9 mouse cellular contexts compared by ENCODE assay signal in the genomic region with DNA sequence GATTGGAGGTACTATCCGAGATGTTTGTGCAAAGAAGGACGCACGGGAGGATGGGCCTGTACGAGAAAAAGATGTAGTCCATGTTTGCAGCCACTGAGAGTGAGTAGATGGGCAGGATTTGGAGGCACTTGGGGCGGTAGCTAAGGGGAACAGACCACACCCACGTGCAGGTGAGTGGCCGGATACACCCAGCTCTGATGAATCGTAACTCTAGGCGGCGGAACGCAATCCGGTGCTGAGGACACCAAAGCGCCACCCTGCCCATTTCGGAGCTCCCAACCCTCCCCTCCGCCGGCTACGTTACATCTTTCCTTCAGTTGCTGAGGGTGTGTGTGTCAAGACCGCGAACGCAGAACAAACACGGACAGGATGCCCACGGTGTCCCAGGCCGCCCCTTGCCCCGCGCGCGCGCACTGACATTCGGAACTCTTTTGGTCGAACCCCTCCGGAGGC. TPM values are rescaled to one million over a fixed set of nuclear protein-coding genes. Genes with fewer than 3 reads are reported as not detected.
A peak's percentile ranks its signal among the peaks of the same experiment; 100 is the strongest.
DNase-seq lines count a peak whose midpoint lies in the region; ATAC-seq lines count a peak whose summit lies in the region.
"Had no signal": no experiment of that assay in that cellular context is flagged by ENCODE, and none has a peak within 500 bp of the region (broad histone marks: within the 10 kb centered on the region; RNA-seq: fewer than 3 reads in every experiment).

No protein-coding gene starts in this region.

- intact Hi-C loops in gastrocnemius, postnatal 14 days (cut with DNase I; ENCODE audit: low total_unique reads), result no loop called here

- H3K4me1 ChIP-seq in hindbrain, embryonic 14.5 days (replicated peaks; ENCODE audit: control insufficient read depth, insufficient read depth, low read length), result peaks cover 18% of the 10 kb centered on the region; the same call in 1 of the 2 replicates
- 0 out of 2 replicates have a peak, but pooled peaks cover 4% of the 10 kb centered on the region for H3K4me1 ChIP-seq in stomach, embryonic 14.5 days (ENCODE audit: control insufficient read depth, insufficient read depth, low read length)

- DNase-seq in embryo, embryonic 10.5 days (ENCODE audit: low spot score), result peak; percentile 23
- no peak for DNase-seq in embryo, embryonic 9.5 days (ENCODE audit: extremely low spot score)
- peak; percentile 10 to 37 for DNase-seq in urinary bladder, adult 18-20 months (ENCODE audit: low spot score in 2 of 2)
- DNase-seq in urinary bladder, adult 2 months (ENCODE audit: low spot score), result no peak
- DNase-seq in hindbrain, embryonic 14.5 days (ENCODE audit: low spot score), result no peak
- peak; percentile 24 for DNase-seq in lung, postnatal 10 days
- no peak for DNase-seq in gastrocnemius, postnatal 14 days

- no peaks in the 10 kb centered on the region for H3K9me3 ChIP-seq in hindbrain, embryonic 14.5 days (ENCODE audit: control insufficient read depth, low read length)
- H3K9me3 ChIP-seq in stomach, embryonic 14.5 days (ENCODE audit: control insufficient read depth, low read depth, low read length), result no peaks in the 10 kb centered on the region

- peak overlapping the region; percentile 52 for H3K9ac ChIP-seq in hindbrain, embryonic 14.5 days
- peak overlapping the region; percentile 29; the same call in 1 of the 2 replicates for H3K9ac ChIP-seq in stomach, embryonic 14.5 days (replicated peaks; ENCODE audit: low read depth, low read length)

- peak overlapping the region; percentile 50 for H3K4me3 ChIP-seq in hindbrain, embryonic 14.5 days (replicated peaks; ENCODE audit: low read length)
- peak overlapping the region; percentile 60 for H3K4me3 ChIP-seq in stomach, embryonic 14.5 days (ENCODE audit: low read depth, low read length)

- peak; percentile 29; the same call in 1 of the 2 replicates for ATAC-seq in hindbrain, embryonic 14.5 days (ENCODE audit: low FRiP score)
- ATAC-seq in stomach, embryonic 14.5 days (ENCODE audit: insufficient number of reproducible peaks, insufficient read depth, low FRiP score, low read depth), result peak; percentile 15; the same call in 1 of the 2 replicates

- peaks cover 42% of the 10 kb centered on the region for H3K27me3 ChIP-seq in hindbrain, embryonic 14.5 days (ENCODE audit: control insufficient read depth, insufficient read depth, low read length)
- peaks cover 22% of the 10 kb centered on the region for H3K27me3 ChIP-seq in stomach, embryonic 14.5 days (ENCODE audit: control insufficient read depth, insufficient read depth, low read length)
- H3K27me3 ChIP-seq: Patski had no signal

- H3K27ac ChIP-seq in hindbrain, embryonic 14.5 days, result no peak overlapping the region
- H3K27ac ChIP-seq in stomach, embryonic 14.5 days (ENCODE audit: low read length), result no peak overlapping the region

- WGBS in hindbrain, embryonic 14.5 days, result 2% methylated on average over 31 of the region's 31 CpGs
- WGBS in stomach, embryonic 14.5 days, result under 1% methylated on average over 31 of the region's 31 CpGs

- peak overlapping the region; percentile 99 for H3K4me2 ChIP-seq in hindbrain, embryonic 14.5 days (replicated peaks)
- peak overlapping the region; percentile 100 for H3K4me2 ChIP-seq in stomach, embryonic 14.5 days (replicated peaks; ENCODE audit: low read depth, low read length)

- H3K36me3 ChIP-seq in hindbrain, embryonic 14.5 days (replicated peaks; ENCODE audit: control insufficient read depth, insufficient read depth), result no peaks in the 10 kb centered on the region
- no peaks in the 10 kb centered on the region for H3K36me3 ChIP-seq in stomach, embryonic 14.5 days (ENCODE audit: control insufficient read depth, insufficient read depth, low read length)

RNA-seq across cellular contexts. Expression of a gene that starts 0.6 kb away (rescaled TPM):
- polyA plus RNA-seq in urinary bladder, adult 2 months (2012; rRNA removed), result 0.77 and 0.84 TPM in 2 replicates
- 0.78 and 0.82 TPM in 2 replicates for polyA plus RNA-seq in hindbrain, embryonic 14.5 days (2014; fragmentation: Nextera tagmentation; extraction: Ambion mirVana)
- 0.52 and 0.59 TPM in 2 replicates for polyA plus RNA-seq in stomach, embryonic 14.5 days (2014; fragmentation: Nextera tagmentation; extraction: Ambion mirVana)
- under 1 TPM; 0.11 to 0.12 TPM for total RNA-seq in gastrocnemius, postnatal 14 days (2021)

RNA-seq across cellular contexts. Expression of a gene that starts 29.3 kb away (rescaled TPM):
- polyA plus RNA-seq in urinary bladder, adult 2 months (2012; rRNA removed), result 32.4 and 46.0 TPM in 2 replicates
- 115 and 116 TPM in 2 replicates for polyA plus RNA-seq in hindbrain, embryonic 14.5 days (2014; fragmentation: Nextera tagmentation; extraction: Ambion mirVana)
- 87.8 and 89.8 TPM in 2 replicates for polyA plus RNA-seq in stomach, embryonic 14.5 days (2014; fragmentation: Nextera tagmentation; extraction: Ambion mirVana)
- 10 to 100 TPM; 10.7 to 12.5 TPM for total RNA-seq in gastrocnemius, postnatal 14 days (2021)

RNA-seq across cellular contexts. Expression of a gene that starts 32.3 kb away (rescaled TPM):
- 115 and 119 TPM in 2 replicates for polyA plus RNA-seq in urinary bladder, adult 2 months (2012; rRNA removed)
- polyA plus RNA-seq in hindbrain, embryonic 14.5 days (2014; fragmentation: Nextera tagmentation; extraction: Ambion mirVana), result 62.5 and 65.3 TPM in 2 replicates
- 65.7 and 66.6 TPM in 2 replicates for polyA plus RNA-seq in stomach, embryonic 14.5 days (2014; fragmentation: Nextera tagmentation; extraction: Ambion mirVana)
- 10 to 100 TPM; 70.0 to 74.8 TPM for total RNA-seq in gastrocnemius, postnatal 14 days (2021)

RNA-seq across cellular contexts. Expression of a gene that starts 54.1 kb away (rescaled TPM):
- polyA plus RNA-seq in urinary bladder, adult 2 months (2012; rRNA removed), result 5.9 and 6.2 TPM in 2 replicates
- polyA plus RNA-seq in hindbrain, embryonic 14.5 days (2014; fragmentation: Nextera tagmentation; extraction: Ambion mirVana), result 5.3 and 5.7 TPM in 2 replicates
- 2.8 and 4.0 TPM in 2 replicates for polyA plus RNA-seq in stomach, embryonic 14.5 days (2014; fragmentation: Nextera tagmentation; extraction: Ambion mirVana)
- 1 to 10 TPM; 1.7 to 2.5 TPM for total RNA-seq in gastrocnemius, postnatal 14 days (2021)

Comparison
In these comparisons a context has a peak if more than half of its experiments do, and no peak if none do; other contexts are left out.
1. DNase-seq: peak in embryo, embryonic 10.5 days (single experiment), urinary bladder, adult 18-20 months (2 of 2) and lung, postnatal 10 days (single experiment); none in embryo, embryonic 9.5 days (single experiment), urinary bladder, adult 2 months (single experiment), hindbrain, embryonic 14.5 days (single experiment) and gastrocnemius, postnatal 14 days (single experiment).